Mouse (Mus musculus) cerebellum, adult 2 months (tissue): Measurements from ENCODE around the gene Rnf157.

Experiments used
- CTCF ChIP-seq: fragments of 200-500 bp; IDR thresholded peaks from 2 replicates; pipeline ENCODE4 v1.5.1; 2011; ENCODE audit warnings: low read depth, mild to moderate bottlenecking, control low read depth, low read length, moderate library complexity, borderline replicate concordance; ENCODE audit not compliant: insufficient read depth
- POLR2A ChIP-seq: fragments of 200-500 bp; IDR thresholded peaks from 2 replicates; pipeline ENCODE4 v1.6.1; 2011; ENCODE audit warnings: low read length, control low read depth, borderline replicate concordance; ENCODE audit not compliant: insufficient read depth

DNA sequence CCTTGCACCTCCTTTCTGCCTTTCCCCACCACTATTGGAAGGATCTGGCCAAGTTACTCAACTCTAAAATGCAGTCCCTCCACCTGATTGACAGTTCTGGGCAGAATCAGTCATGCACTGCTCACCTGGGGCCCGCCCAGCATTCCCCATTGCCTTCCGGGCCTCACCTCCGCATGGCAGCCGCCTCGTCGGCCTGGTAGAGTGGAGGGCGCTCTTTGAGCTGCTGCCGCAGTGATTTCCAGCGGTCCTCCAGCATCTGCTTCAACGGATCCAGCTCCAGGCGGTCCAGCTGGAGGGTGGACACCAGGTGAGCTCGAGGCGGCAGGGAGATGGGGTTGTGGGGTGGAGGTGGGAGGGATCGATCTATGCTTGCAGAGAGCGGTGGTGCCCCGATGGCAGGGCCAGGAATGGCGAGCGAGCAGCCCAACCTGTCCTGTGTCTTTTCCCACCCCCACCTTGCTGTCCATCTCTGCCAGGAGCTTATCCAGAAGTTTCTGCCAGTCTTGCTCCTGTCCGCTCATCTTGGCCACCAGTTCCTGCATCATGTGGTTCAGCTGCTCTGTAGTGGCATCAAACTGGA, 33.6 kb upstream of the Rnf157 start:
- no peak for TF ChIP-seq POLR2A
- no peak for TF ChIP-seq CTCF
